Mouse (Mus musculus) stomach, postnatal 0 days (tissue): ENCODE measurements around the gene Zfp174. TPM values are rescaled to one million over a fixed set of nuclear protein-coding genes. Genes with fewer than 3 reads are reported as not detected.
A peak's percentile ranks its signal among the peaks of the same experiment; 100 is the strongest.
"Not testable (repeated sequence)": the region's sequence is repeated elsewhere in the genome, so short reads cannot be mapped to it uniquely, and the experiment has no call there.

Experiments used
- ATAC-seq: fragments of 200-750 bp; cut with Nextera tagmentation; 2 replicates; pipeline ENCODE4 v1.8.0; 2017; ENCODE audit not compliant: low FRiP score, low TSS enrichment
- DNase-seq: peaks from one replicate; pipeline ENCODE4 v3.0.0-alpha.2; 2016; ENCODE audit warnings: low spot score
- H3K27ac ChIP-seq: fragments of 300-500 bp; sonication (generic); replicated peaks from 2 replicates; pipeline ENCODE4 v1.5.1; 2014; ENCODE audit warnings: mild to moderate bottlenecking, control low read depth
- H3K27me3 ChIP-seq: fragments of 300-500 bp; sonication (generic); 2 replicates; pipeline ENCODE4 v1.6.1; 2014; ENCODE audit warnings: low read length; ENCODE audit not compliant: control insufficient read depth, insufficient read depth
- H3K36me3 ChIP-seq: fragments of 300-500 bp; sonication (generic); 2 replicates; pipeline ENCODE4 v1.6.1; 2014; ENCODE audit warnings: low read length, mixed read lengths; ENCODE audit not compliant: control insufficient read depth, insufficient read depth
- H3K4me1 ChIP-seq: fragments of 300-500 bp; sonication (generic); replicated peaks from 2 replicates; pipeline ENCODE4 v1.6.1; 2014; ENCODE audit warnings: antibody characterized with exemption; ENCODE audit not compliant: control insufficient read depth, insufficient read depth
- H3K4me2 ChIP-seq: fragments of 300-500 bp; sonication (generic); replicated peaks from 2 replicates; pipeline ENCODE4 v1.6.1; 2014; ENCODE audit warnings: low read depth, mild to moderate bottlenecking, control low read depth, moderate library complexity
- H3K4me3 ChIP-seq: fragments of 300-500 bp; sonication (generic); 2 replicates; pipeline ENCODE4 v1.5.1; 2014; ENCODE audit warnings: low read depth, low read length, control low read depth
- H3K9ac ChIP-seq: fragments of 300-500 bp; sonication (generic); 2 replicates; pipeline ENCODE4 v1.6.1; 2014; ENCODE audit warnings: mild to moderate bottlenecking, low read length, control low read depth, mixed read lengths
- H3K9me3 ChIP-seq: fragments of 300-500 bp; sonication (generic); 2 replicates; pipeline ENCODE4 v1.6.1; 2016; ENCODE audit warnings: low read length; ENCODE audit not compliant: control insufficient read depth
- CTCF ChIP-seq: IDR thresholded peaks from 2 replicates; pipeline ENCODE4 v1.5.1; 2016; ENCODE audit warnings: antibody characterized with exemption, low read depth, mild to moderate bottlenecking, moderate library complexity
- EP300 ChIP-seq: optimal IDR thresholded peaks from 2 replicates; pipeline ENCODE3; 2016; ENCODE audit warnings: antibody characterized with exemption
- WGBS: fragments of 180-500 bp; shearing (Covaris S2); extraction: QIAGEN DNeasy Blood & Tissue Kit; methylation state at CpG from one replicate; pipeline ENCODE4 v1.1.7; 2014; 5-methylcytosine and 5-hydroxymethylcytosine counted together
- polyA plus RNA-seq: library from polyadenylated mRNA; unstranded; fragments of >200 nt; fragmentation: Nextera tagmentation; extraction: Ambion mirVana; gene quantifications from 2 replicates; pipeline ENCODE4 v1.2.1, GENCODE M21; 2015

Zfp174 gene
- 0.44 and 0.62 TPM in 2 replicates for polyA plus RNA-seq

GRCm38 (mm10) chr16:3846711-3847518, at the start of gene Zfp174:
Zfp174 (plus strand) TSS chr16:3847268.
- ATAC-seq (peak; percentile 100), DNase-seq (peak; percentile 96)
- peak within 1 kb of the TSS; percentile 75 for H3K9ac ChIP-seq
- no peak for TF ChIP-seq EP300
- TF ChIP-seq CTCF: peak; percentile 20
- H3K4me1 ChIP-seq: 0 out of 2 replicates have a peak, but pooled peaks cover 3% of the 10 kb centered on the region
- peak within 1 kb of the TSS; percentile 66 for H3K4me2 ChIP-seq
- H3K27me3 ChIP-seq: no peaks in the 10 kb centered on the region
- WGBS: 3% methylated on average over 38 of the region's 38 CpGs
- no peaks in the 10 kb centered on the region for H3K9me3 ChIP-seq
- H3K4me3 ChIP-seq: peak within 1 kb of the TSS; percentile 71
- no peaks in the 10 kb centered on the region for H3K36me3 ChIP-seq
- peak within 1 kb of the TSS; percentile 45; the same call in 1 of the 2 replicates for H3K27ac ChIP-seq

DNA sequence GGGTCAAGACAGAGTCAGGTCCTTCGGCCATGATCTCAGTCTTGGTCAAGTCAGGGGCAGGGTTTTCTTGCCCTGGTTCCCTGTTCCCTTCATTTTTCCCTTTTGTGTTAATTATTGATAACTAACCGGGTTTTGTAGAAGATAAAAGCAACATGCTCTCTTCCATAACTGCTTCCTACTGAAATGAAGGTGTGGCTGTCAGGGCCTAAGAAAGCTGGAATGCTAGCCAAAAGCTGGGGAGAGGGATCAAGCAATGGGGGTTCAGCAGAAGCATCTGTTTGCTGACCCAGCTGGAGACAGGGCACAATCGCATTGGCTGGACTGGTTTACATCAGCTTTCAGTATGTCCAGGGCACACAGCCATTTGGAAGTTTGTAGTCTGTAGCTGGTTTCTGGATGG, 38.9 kb upstream of the Zfp174 start:
- no peak for ATAC-seq
- TF ChIP-seq CTCF (no peak), EP300 (no peak)
- WGBS: 60% methylated on average over 3 of the region's 3 CpGs
- Histone ChIP-seq H3K27me3 (no peaks in the 10 kb centered on the region), H3K4me2 (no peak overlapping the region), H3K4me1 (no peaks in the 10 kb centered on the region), H3K9ac (no peak overlapping the region), H3K9me3 (no peaks in the 10 kb centered on the region), H3K4me3 (no peak overlapping the region), H3K27ac (no peak overlapping the region), H3K36me3 (no peaks in the 10 kb centered on the region)
- DNase-seq: no peak

DNA sequence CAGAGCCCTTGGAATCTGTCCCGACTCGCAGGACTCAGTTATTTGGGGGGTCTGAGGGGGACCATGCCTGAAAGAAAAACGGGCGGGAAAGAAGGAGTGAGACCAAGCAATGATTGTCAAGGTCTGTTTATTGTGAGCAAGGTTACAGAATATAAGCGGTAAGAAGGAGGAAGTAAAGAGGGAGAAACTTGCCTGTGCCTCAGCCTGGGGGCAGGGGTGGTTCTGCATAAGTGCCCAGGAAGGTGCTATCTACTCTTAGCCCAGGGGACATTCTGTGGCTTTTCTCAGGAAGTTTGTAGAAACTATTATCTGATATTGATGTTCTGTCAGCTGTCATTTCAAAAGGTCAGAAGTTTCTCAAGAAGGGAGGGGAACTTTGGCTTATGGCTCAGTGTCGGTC, 32.4 kb upstream of the Zfp174 start:
- H3K4me3 ChIP-seq, H3K9ac ChIP-seq, DNase-seq, H3K4me2 ChIP-seq, H3K9me3 ChIP-seq, H3K36me3 ChIP-seq, ATAC-seq, H3K4me1 ChIP-seq, H3K27ac ChIP-seq, H3K27me3 ChIP-seq: not testable (repeated sequence)
- 76% methylated on average over 6 of the region's 6 CpGs for WGBS

- Histone ChIP-seq H3K9ac (no peak overlapping the region), H3K9me3 (no peaks in the 10 kb centered on the region), H3K4me3 (no peak overlapping the region), H3K4me1 (no peaks in the 10 kb centered on the region), H3K36me3 (no peaks in the 10 kb centered on the region), H3K27me3 (no peaks in the 10 kb centered on the region), H3K4me2 (no peak overlapping the region), H3K27ac (no peak overlapping the region)
- no peak for TF ChIP-seq EP300
- no peak for TF ChIP-seq CTCF
- 68% methylated on average over 2 of the region's 2 CpGs for WGBS
- ATAC-seq (no peak), DNase-seq (no peak)
Measured at GRCm38 (mm10) chr16:3820202-3820601, 26.9 kb upstream of the Zfp174 start.

DNA sequence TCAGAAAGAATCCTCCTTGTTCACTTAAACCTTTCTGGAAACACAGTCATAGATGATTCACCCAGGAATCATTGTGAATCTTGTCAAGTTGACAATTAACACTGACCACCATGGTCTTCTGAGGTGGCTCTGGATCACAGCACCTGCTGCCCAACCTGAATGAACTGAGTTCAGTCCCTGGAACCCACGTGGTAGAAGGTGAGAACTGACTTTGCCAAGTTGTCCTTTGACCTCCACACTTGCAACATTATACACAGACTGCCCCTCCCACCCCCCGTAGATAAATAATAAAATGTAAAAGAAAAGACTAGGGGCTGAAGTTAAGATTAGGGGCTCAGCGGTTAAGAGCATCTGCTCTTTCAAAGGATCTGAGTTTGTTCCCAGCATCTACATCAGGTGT, 19.0 kb upstream of the Zfp174 start:
- Histone ChIP-seq H3K9me3 (no peaks in the 10 kb centered on the region), H3K27me3 (no peaks in the 10 kb centered on the region), H3K27ac (no peak overlapping the region), H3K9ac (no peak overlapping the region), H3K36me3 (no peaks in the 10 kb centered on the region), H3K4me3 (no peak overlapping the region), H3K4me2 (no peak overlapping the region), H3K4me1 (no peaks in the 10 kb centered on the region)
- no peak for TF ChIP-seq EP300
- TF ChIP-seq CTCF: no peak
- WGBS: 44% methylated on average over 3 of the region's 3 CpGs
- ATAC-seq (no peak), DNase-seq (no peak)

DNA sequence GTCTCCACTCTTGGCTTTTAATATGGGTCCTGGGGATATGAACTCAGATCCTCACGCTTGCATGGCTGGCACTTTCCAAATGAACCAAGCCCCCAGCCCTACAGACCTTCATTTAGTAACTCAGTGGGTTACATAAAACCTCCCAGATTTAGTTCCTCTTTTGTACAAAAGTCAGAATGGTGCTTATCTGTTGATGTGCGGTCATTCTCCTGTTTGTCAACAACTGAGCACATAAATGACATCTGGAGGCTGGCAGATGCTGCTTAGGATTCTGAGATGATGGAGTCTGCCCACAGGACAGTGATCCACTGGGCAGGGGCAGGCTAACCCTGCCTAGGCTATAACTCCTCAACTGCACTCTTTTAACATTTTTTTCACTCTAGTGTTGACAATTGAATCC, 17.3 kb upstream of the Zfp174 start:
- WGBS: 79% methylated on average over 2 of the region's 2 CpGs
- Histone ChIP-seq H3K4me2 (no peak overlapping the region), H3K4me1 (no peaks in the 10 kb centered on the region), H3K9ac (no peak overlapping the region), H3K9me3 (no peaks in the 10 kb centered on the region), H3K27ac (no peak overlapping the region), H3K27me3 (no peaks in the 10 kb centered on the region), H3K4me3 (no peak overlapping the region), H3K36me3 (no peaks in the 10 kb centered on the region)
- ATAC-seq (no peak), DNase-seq (no peak)
- TF ChIP-seq EP300 (no peak), CTCF (no peak)
